Mouse (Mus musculus) left cerebral cortex, postnatal 36 days (tissue): Measurements from ENCODE around the gene Cpne7. TPM values are rescaled to one million over a fixed set of nuclear protein-coding genes. Genes with fewer than 3 reads are reported as not detected.
A peak's percentile ranks its signal among the peaks of the same experiment; 100 is the strongest.

Experiments used
- DNase-seq, 2 experiments: peaks; one replicate each; pipeline ENCODE4 v3.0.0; 2021 to 2022; ENCODE audit warnings: low spot score in 2 of 2, mixed read lengths in 1 of 2
- intact Hi-C: fragments of 180-260 bp; cut with DNase I; formaldehyde crosslinking; loops from one replicate; pipeline ENCODE4 v1.15.1; 2025
- microRNA-seq: library from miRNA; unstranded; fragments of <30 nt; microRNA quantifications from one replicate; pipeline ENCODE4 v1.2.0, GENCODE M21; 2022
- total RNA-seq, 2 experiments: library from RNA; stranded (reverse); gene quantifications; 2 replicates each; pipeline ENCODE4 v1.2.3; 2021

Gene Cpne7
- total RNA-seq, 2 experiments from 2014 or later: 42.7 to 75.2 TPM

DNA sequence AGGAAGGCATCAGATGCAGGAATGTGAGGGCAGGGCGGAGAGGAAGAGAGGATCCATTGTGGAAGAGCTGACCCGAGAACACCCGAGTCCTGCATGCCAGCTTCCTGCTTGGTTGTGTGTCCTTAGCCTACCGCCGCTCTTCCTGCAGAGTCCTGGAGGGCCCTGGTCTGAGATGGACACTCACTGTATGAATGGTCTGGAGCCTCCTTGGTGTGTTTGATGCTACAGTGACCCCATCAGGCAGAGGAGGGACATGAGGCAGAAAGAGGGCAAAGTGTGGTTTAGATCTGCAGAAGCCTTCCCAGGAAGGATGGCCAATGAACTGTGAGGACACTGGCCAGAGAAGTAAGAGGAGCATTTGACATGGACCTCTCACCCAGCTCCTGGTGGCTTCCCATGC is 38.0 kb downstream of the Cpne7 start:
- intact Hi-C loops: no loop called here
- no peak for DNase-seq

DNA sequence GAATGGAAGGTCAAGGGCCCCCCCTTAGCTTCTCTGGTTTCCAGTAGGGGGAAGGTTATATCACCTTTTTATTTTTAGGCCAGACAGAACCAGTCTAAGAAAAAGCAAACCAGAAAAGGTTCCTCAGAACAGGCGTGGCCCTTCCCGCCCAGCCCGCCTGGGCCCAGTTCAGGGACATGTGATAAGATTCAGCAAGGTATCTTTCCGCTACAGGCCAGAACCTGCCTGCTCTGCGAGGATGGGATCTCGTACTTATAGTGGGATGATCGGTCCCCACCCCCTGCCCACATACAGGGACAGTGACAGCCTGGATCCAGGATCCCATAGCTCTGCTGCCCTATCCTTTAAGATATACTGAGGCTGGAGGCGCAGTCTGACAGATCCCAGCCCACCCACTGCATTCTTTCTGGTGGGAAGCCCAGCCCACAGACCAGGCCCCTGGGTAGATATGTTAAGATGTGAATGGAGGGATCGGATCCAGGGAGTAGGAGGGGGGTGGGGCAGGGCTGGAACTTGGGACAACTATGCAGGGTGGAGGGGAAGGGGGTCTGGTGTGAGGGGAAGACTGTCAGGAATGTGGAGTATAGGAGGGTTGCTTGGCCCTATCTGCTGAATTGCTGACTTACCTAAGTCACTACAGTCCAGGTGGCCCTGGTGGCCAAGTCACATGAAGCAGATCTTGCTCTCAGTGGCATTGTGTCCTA is 39.0 kb downstream of the Cpne7 start:
- intact Hi-C loops: no loop called here
- DNase-seq: no peak

DNA sequence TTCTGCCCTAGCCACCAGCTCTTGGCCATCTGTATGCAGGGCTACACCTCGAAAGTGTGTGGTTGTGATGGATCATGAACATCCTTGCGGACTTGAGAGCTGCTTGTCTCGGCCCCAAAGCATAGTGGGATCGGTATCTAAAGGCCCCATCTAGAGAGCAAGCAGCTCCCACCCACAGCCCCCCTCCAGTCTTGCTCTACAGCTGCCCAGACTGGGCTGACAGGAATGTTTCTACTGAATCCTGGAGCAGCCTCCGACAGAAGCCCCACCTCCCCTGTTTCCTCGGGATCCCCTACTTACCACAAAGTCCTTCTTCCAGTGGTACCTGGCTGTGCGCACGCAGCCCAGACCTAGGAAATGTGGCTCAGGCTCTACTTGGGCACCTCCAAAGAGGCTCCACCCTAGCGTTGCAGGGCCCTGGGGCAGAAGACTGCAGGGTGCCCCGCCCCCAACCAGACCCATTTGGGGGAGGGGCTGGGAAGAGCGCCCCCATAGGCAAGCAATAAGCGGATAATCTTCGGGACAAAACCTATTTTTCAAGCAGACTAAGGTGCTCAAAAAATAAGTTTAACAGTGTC is 40.8 kb downstream of the Cpne7 start, which contains the start of gene Sult5a1:
TSS of gene Sult5a1 (minus strand) at position 428 of the 578 bp plus-strand sequence.
- no peak for DNase-seq
- intact Hi-C loops: no loop called here

DNA sequence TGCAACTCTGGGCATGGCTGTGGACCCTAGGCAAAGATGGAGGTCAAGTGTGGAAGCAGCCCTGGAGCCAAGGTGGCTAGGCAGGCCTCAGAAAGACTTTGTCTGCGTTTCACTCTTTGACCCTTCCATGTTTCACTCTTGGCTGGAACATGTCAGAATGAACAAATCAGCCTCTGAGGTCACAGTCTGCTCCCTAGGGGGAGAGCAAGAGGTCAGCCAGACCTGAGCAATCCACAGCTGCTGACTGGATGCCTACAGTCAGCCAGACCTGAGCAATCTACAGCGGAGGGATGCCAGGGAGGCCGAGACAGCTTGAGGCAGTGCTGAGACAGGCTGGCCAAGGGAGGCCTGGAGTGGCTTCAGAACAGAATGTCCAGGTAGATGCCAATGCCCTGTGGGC is 64.2 kb downstream of the Cpne7 start:
- intact Hi-C loops: no loop called here

More for the DNA sequence above, 64.2 kb downstream of the Cpne7 start:
- DNase-seq: no peak

Small RNA genes within 50 kb of the gene (microRNA-seq; reads per million reads assigned to microRNA genes)
- 1.0 reads per million for gene Mir7079
- 156 reads per million, percentile 61 among the genes with 10 or more reads in this experiment for gene Mir7080

Other genes with a start within 250 kb of the Cpne7 start
- 100 to 1,000 TPM; 145 to 177 TPM for gene Ankrd11, start 75.1 kb upstream of the Cpne7 start, total RNA-seq
- gene Spg7, start 54.4 kb upstream of the Cpne7 start, total RNA-seq: 10 to 100 TPM; 58.2 to 62.2 TPM
- 100 to 1,000 TPM; 350 to 427 TPM for gene Rpl13, start 15.0 kb upstream of the Cpne7 start, total RNA-seq
- not detected for gene Sult5a1, start 40.9 kb downstream of the Cpne7 start, total RNA-seq
- not detected for gene Dpep1, start 68.9 kb downstream of the Cpne7 start, total RNA-seq
- gene Chmp1a, start 95.4 kb downstream of the Cpne7 start, total RNA-seq: 100 to 1,000 TPM in 1 of 2 experiments, 10 to 100 TPM in 1; 95.8 to 113 TPM
- gene Spata33, start 95.5 kb downstream of the Cpne7 start, total RNA-seq: 1 to 10 TPM; 6.4 to 7.5 TPM
- gene Cdk10, start 107.5 kb downstream of the Cpne7 start, total RNA-seq: 100 to 1,000 TPM in 1 of 2 experiments, 10 to 100 TPM in 1; 76.8 to 101 TPM
- gene Spata2l, start 118.9 kb downstream of the Cpne7 start, total RNA-seq: 10 to 100 TPM; 86.7 to 88.8 TPM
- gene Zfp276, start 136.8 kb downstream of the Cpne7 start, total RNA-seq: 10 to 100 TPM; 19.2 to 24.8 TPM
- 10 to 100 TPM; 56.1 to 67.6 TPM for gene Vps9d1, start 137.0 kb downstream of the Cpne7 start, total RNA-seq
- gene Fanca, start 201.2 kb downstream of the Cpne7 start, total RNA-seq: 1 to 10 TPM; 2.7 TPM
- gene Spire2, start 215.3 kb downstream of the Cpne7 start, total RNA-seq: 10 to 100 TPM; 14.8 to 18.2 TPM